ENCODE assay signal across 8 mouse cellular contexts in the genomic region with DNA sequence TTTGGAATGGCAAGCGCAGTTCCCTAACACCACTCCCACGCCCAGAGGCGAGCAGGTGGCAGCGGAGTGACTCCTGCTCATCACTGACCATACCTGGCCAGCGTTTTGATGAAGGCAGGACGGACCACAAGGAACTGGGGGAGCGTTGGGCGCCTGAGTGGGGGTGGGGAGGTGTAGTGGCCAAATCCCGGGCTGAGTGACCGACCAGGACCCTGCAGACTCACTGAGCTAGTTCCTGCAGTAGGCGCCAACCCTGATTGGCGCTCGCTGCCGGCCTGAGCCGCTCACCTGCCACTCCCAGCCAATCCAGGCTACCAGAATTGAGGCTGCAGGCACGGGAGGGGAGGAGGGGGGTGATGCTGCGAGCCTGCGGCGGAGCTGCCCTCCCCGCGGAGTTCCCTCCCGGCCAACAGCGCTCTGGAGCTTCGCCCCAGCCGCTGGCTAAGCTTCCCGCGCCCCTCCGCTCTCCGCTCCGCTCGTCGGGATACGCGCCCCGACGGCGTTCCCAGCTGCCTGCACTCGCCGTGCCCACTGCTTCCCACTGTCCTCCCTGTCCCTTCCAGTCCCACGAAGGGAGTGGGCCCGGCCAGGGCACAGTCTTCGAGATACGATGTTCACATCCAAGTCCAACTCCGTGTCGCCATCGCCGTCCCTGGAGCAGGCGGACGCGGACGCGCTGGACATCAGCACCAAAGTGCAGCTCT. TPM values are rescaled to one million over a fixed set of nuclear protein-coding genes. Genes with fewer than 3 reads are reported as not detected.
DNase-seq lines count a peak whose midpoint lies in the region; ATAC-seq lines count a peak whose summit lies in the region.
"Had no signal": no experiment of that assay in that cellular context is flagged by ENCODE, and none has a peak within 500 bp of the region (broad histone marks: within the 10 kb centered on the region; RNA-seq: fewer than 3 reads in every experiment).

Plekhd1 (plus strand) TSS at position 323 of the 704 bp plus-strand sequence.

- H3K27ac ChIP-seq in intestine, embryonic 16.5 days (ENCODE audit: low read length): peak within 1 kb of the TSS; percentile 78
- H3K27ac ChIP-seq in limb, embryonic 15.5 days: no peak within 1 kb of the TSS
- no peak within 1 kb of the TSS for H3K27ac ChIP-seq in midbrain, embryonic 14.5 days (replicated peaks; ENCODE audit: low read depth, low read length)

- H3K9me3 ChIP-seq in intestine, embryonic 16.5 days (ENCODE audit: control insufficient read depth, low read length): no peaks in the 10 kb centered on the region
- H3K9me3 ChIP-seq in limb, embryonic 15.5 days: no peaks in the 10 kb centered on the region
- no peaks in the 10 kb centered on the region for H3K9me3 ChIP-seq in midbrain, embryonic 14.5 days (ENCODE audit: control insufficient read depth, low read length)

- H3K36me3 ChIP-seq in intestine, embryonic 16.5 days (ENCODE audit: control insufficient read depth, insufficient read depth, low read length): no peaks in the 10 kb centered on the region
- H3K36me3 ChIP-seq in limb, embryonic 15.5 days: no peaks in the 10 kb centered on the region
- no peaks in the 10 kb centered on the region for H3K36me3 ChIP-seq in midbrain, embryonic 14.5 days (ENCODE audit: control insufficient read depth, insufficient read depth, low read length)

- peak within 1 kb of the TSS; percentile 59 for H3K4me3 ChIP-seq in intestine, embryonic 16.5 days (ENCODE audit: low read length)
- peak within 1 kb of the TSS; percentile 35 for H3K4me3 ChIP-seq in limb, embryonic 15.5 days
- H3K4me3 ChIP-seq in midbrain, embryonic 14.5 days (replicated peaks; ENCODE audit: low read depth, low read length): peak within 1 kb of the TSS; percentile 40
- H3K4me3 ChIP-seq: myocyte had no signal

- peak; percentile 87 for ATAC-seq in intestine, embryonic 16.5 days
- ATAC-seq in limb, embryonic 15.5 days (ENCODE audit: insufficient number of reproducible peaks, low FRiP score, low TSS enrichment, low read depth): peak; percentile 44; the same call in 1 of the 2 replicates
- ATAC-seq in midbrain, embryonic 14.5 days (ENCODE audit: low FRiP score, low TSS enrichment): peak; percentile 55; the same call in 1 of the 2 replicates

- H3K27me3 ChIP-seq in intestine, embryonic 16.5 days (replicated peaks; ENCODE audit: control insufficient read depth, insufficient read depth, low read length): 0 out of 2 replicates have a peak, but pooled peaks cover 11% of the 10 kb centered on the region
- H3K27me3 ChIP-seq in limb, embryonic 15.5 days: peaks cover 52% of the 10 kb centered on the region
- peaks cover 38% of the 10 kb centered on the region for H3K27me3 ChIP-seq in midbrain, embryonic 14.5 days (ENCODE audit: control insufficient read depth, insufficient read depth, low read length)

- DNase-seq in adrenal gland, postnatal 36 days: peak; percentile 26 to 28
- peak; percentile 66 for DNase-seq in cerebellum, adult 9-10 months
- peak; percentile 49 for DNase-seq in forelimb bud, embryonic 11.5 days (ENCODE audit: low read depth, low spot score)
- DNase-seq in midbrain, embryonic 14.5 days: peak; percentile 69
- DNase-seq in testis, postnatal 10 days (ENCODE audit: low spot score): peak; percentile 54

- WGBS in intestine, embryonic 16.5 days: under 1% methylated on average over 52 of the region's 52 CpGs
- WGBS in limb, embryonic 15.5 days: 1% methylated on average over 52 of the region's 52 CpGs
- 1% methylated on average over 52 of the region's 52 CpGs for WGBS in midbrain, embryonic 14.5 days

- H3K4me2 ChIP-seq in intestine, embryonic 16.5 days (ENCODE audit: low read depth, low read length): peak within 1 kb of the TSS; percentile 84
- peak within 1 kb of the TSS; percentile 66 for H3K4me2 ChIP-seq in limb, embryonic 15.5 days
- H3K4me2 ChIP-seq in midbrain, embryonic 14.5 days (ENCODE audit: low read length): peak within 1 kb of the TSS; percentile 58

- peak within 1 kb of the TSS; percentile 69 for H3K9ac ChIP-seq in intestine, embryonic 16.5 days (ENCODE audit: low read depth, low read length)
- H3K9ac ChIP-seq in limb, embryonic 15.5 days: no peak within 1 kb of the TSS
- H3K9ac ChIP-seq in midbrain, embryonic 14.5 days (replicated peaks; ENCODE audit: low read length): no peak within 1 kb of the TSS; the same call in 1 of the 2 replicates

- H3K4me1 ChIP-seq in intestine, embryonic 16.5 days (ENCODE audit: control insufficient read depth, insufficient read depth, low read length): peaks cover 28% of the 10 kb centered on the region
- H3K4me1 ChIP-seq in limb, embryonic 15.5 days: peaks cover 23% of the 10 kb centered on the region
- H3K4me1 ChIP-seq in midbrain, embryonic 14.5 days (ENCODE audit: control insufficient read depth, insufficient read depth, low read length): peaks cover 11% of the 10 kb centered on the region; the same call in 1 of the 2 replicates

RNA-seq across cellular contexts. Expression of gene Plekhd1, which starts in this region (rescaled TPM):
- not detected for total RNA-seq in adrenal gland, postnatal 36 days (2021)
- polyA plus RNA-seq in intestine, embryonic 16.5 days (2015; fragmentation: Nextera tagmentation; extraction: Ambion mirVana): 11.5 and 12.1 TPM in 2 replicates
- polyA plus RNA-seq in limb, embryonic 15.5 days (2015; fragmentation: Nextera tagmentation; extraction: Ambion mirVana): 0.15 and 0.60 TPM in 2 replicates
- 2.5 and 3.5 TPM in 2 replicates for polyA plus RNA-seq in midbrain, embryonic 14.5 days (2014; fragmentation: Nextera tagmentation; extraction: Ambion mirVana)
- polyA plus RNA-seq: myocyte had no signal

Comparison
In these comparisons a context has a peak if more than half of its experiments do, and no peak if none do; other contexts are left out.
1. Peak in DNase-seq in adrenal gland, postnatal 36 days; RNA of the gene not detected or under 1 TPM.
2. Peak in ATAC-seq, H3K4me3 ChIP-seq and H3K4me2 ChIP-seq in limb, embryonic 15.5 days; RNA of the gene not detected or under 1 TPM.